Mouse (Mus musculus): Measurements from ENCODE around the gene 2810408A11Rik.

2810408A11Rik gene

DNA sequence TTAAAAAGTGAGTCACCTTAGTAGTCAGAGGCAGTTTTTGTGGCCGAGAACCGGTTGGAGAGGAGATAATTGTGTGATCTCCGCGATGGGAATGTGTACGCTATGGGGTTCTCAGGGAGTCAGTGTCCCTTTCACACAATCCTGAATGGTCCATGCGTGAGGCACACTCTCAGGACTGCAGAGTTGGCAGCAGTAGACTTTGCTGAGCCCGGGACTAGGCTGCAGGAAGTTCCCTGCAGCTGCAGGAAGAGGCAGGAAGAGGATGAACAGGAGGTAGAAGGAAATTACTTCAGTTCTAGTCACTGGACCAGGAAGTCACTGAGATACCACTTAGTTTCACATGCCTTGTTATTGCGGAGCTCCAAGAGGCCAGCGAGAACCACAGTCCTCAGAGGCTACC, 51.7 kb downstream of the 2810408A11Rik start:
- DNase-seq (ENCODE audit: low spot score in 2 of 2): no peak

DNA sequence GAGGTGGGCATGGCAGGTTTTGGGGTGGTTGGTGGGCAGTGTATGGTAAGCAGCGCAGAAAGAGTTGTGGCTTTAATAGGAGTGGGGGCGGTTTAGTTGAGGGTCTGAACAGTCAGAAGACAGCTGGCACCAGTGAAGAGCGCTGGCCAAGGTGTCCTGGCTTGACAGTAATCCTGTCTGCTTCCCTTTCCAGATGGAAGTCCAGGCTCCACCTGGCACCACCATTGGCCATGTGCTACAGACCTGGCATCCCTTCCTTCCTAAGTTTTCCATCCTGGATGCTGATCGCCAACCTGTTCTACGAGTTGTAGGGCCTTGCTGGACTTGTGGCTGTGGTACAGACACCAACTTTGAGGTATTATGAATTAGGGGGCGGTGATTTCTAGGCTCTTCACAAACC, 52.8 kb downstream of the 2810408A11Rik start:
- no peak for DNase-seq (ENCODE audit: low spot score in 2 of 2)

Data from natural killer cell, adult 2 months (primary cell).